Mouse (Mus musculus): ENCODE measurements at regions not wholly inside any gene's neighbourhood (a gene's known extent, or its start where the extent isn't known, plus 50 kb on each side); places are given as distances from the start of the nearest gene placed in this dataset.

GRCm38 (mm10) chr12:15392641-15393040 is 424.1 kb downstream of the Trib2 start:
- no peak for DNase-seq (ENCODE audit: low spot score)

- no peak for DNase-seq (ENCODE audit: low spot score)
Measured at GRCm38 (mm10) chr12:15388574-15388973, 428.1 kb downstream of the Trib2 start.

GRCm38 (mm10) chr12:15357808-15358207 is 458.9 kb downstream of the Trib2 start:
- no peak for DNase-seq (ENCODE audit: low spot score)

GRCm38 (mm10) chr12:15320697-15321449 is 495.8 kb downstream of the Trib2 start:
- DNase-seq (ENCODE audit: low spot score): peak; percentile 45

GRCm38 (mm10) chr12:15319647-15320046 is 497.1 kb downstream of the Trib2 start:
- peak; percentile 30 for DNase-seq (ENCODE audit: low spot score)

GRCm38 (mm10) chr12:15294898-15295297 is 521.8 kb downstream of the Trib2 start:
- no peak for DNase-seq (ENCODE audit: low spot score)

- DNase-seq (ENCODE audit: low spot score): no peak
Measured at GRCm38 (mm10) chr12:15262165-15262564, 554.6 kb downstream of the Trib2 start.

GRCm38 (mm10) chr12:15261604-15262003 is 555.1 kb downstream of the Trib2 start:
- no peak for DNase-seq (ENCODE audit: low spot score)

- DNase-seq (ENCODE audit: low spot score): no peak
Measured at GRCm38 (mm10) chr12:15260907-15261415, 555.8 kb downstream of the Trib2 start.

- no peak for DNase-seq (ENCODE audit: low spot score)
Measured at GRCm38 (mm10) chr12:15244966-15245365, 571.8 kb downstream of the Trib2 start.

- no peak for DNase-seq (ENCODE audit: low spot score)
Measured at GRCm38 (mm10) chr12:15222497-15223170, 594.1 kb downstream of the Trib2 start.

GRCm38 (mm10) chr12:15218504-15218903 is 598.2 kb downstream of the Trib2 start:
- no peak for DNase-seq (ENCODE audit: low spot score)

- DNase-seq (ENCODE audit: low spot score): no peak
Measured at GRCm38 (mm10) chr12:15216180-15216579, 600.5 kb downstream of the Trib2 start.

- no peak for DNase-seq (ENCODE audit: low spot score)
Measured at GRCm38 (mm10) chr12:15174411-15175041, 642.2 kb downstream of the Trib2 start.

- DNase-seq (ENCODE audit: low spot score): no peak
Measured at GRCm38 (mm10) chr12:15162605-15163004, 654.1 kb downstream of the Trib2 start.

GRCm38 (mm10) chr12:15161864-15162263 is 654.9 kb downstream of the Trib2 start:
- no peak for DNase-seq (ENCODE audit: low spot score)

GRCm38 (mm10) chr12:15160478-15160998 is 656.2 kb downstream of the Trib2 start:
- no peak for DNase-seq (ENCODE audit: low spot score)

GRCm38 (mm10) chr12:15146398-15146797 is 670.3 kb downstream of the Trib2 start:
- DNase-seq (ENCODE audit: low spot score): no peak

- DNase-seq (ENCODE audit: low spot score): no peak
Measured at GRCm38 (mm10) chr12:15137039-15137438, 679.7 kb downstream of the Trib2 start.

GRCm38 (mm10) chr12:15124179-15124578 is 692.5 kb downstream of the Trib2 start:
- no peak for DNase-seq (ENCODE audit: low spot score)

GRCm38 (mm10) chr12:15122586-15123212 is 694.0 kb downstream of the Trib2 start:
- DNase-seq (ENCODE audit: low spot score): no peak

GRCm38 (mm10) chr12:15115556-15115955 is 701.2 kb downstream of the Trib2 start:
- DNase-seq (ENCODE audit: low spot score): no peak

Data from urinary bladder, postnatal 14 days (tissue).